Mouse (Mus musculus) fat pad, adult 2 months (tissue): ENCODE data around the gene Sez6l.
"Not testable (repeated sequence)": the region's sequence is repeated elsewhere in the genome, so short reads cannot be mapped to it uniquely, and the experiment has no call there.

Experiments
- DNase-seq: peaks from one replicate; pipeline ENCODE4 v3.0.0-alpha.2; 2011; ENCODE audit warnings: low read depth, low spot score; ENCODE audit errors: extremely low read depth

Gene Sez6l

DNA sequence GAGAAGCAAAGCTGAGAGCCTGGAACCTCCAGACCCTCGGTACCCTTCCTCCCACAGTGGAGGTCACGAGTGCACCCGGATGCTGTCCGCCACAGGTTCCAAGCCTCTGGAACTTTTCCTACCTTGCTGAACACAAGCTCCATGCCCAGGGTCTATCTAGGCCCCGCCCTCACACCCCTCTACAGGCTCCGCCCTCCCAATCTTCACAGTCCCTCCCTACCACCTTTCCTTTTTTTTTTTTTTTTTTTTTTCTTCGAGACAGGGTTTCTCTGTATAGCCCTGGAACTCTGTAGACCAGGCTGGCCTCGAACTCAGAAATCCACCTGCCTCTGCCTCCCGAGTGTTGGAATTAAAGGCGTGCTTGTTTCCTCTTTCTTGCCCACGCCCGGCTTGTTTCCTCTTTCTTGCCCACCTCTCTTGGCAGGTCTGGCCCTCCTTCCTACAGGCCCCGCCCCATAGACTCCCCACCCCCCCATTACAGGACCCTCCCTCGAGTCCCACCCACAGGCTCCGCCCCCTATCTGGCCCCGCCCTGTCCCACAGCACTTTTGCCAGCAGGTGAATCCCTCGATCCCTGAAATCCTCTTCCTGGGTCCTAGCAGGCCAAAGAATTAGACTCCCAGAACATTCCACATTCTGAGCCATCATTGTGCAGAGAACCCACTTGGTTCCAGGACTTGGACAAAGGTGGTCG, 128.1 kb downstream of the Sez6l start, which contains the start of gene Gm6588:
Gene Gm6588 (plus strand): TSS at position 680 of the 694 bp plus-strand sequence.
- no peak for DNase-seq

DNA sequence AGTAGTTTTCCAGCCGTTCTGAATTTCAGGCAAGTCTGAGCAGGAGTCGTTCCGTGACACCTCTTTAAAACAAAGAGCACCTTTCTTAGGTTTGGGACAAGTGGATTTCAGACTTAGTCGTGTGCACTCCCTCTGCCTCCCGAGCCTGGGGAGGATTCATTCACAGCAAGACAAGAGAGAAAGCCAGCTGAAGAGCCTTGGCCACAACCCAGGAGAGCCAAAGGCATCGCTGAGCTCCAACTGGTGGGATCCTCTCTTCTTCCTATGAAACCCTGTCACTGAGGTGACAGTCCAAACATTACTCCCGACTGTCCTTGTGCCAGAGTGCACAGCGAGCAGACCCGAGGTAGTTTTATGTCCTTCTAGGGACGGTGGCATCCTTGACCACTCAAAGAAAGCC, 138.4 kb downstream of the Sez6l start:
- no peak for DNase-seq

DNA sequence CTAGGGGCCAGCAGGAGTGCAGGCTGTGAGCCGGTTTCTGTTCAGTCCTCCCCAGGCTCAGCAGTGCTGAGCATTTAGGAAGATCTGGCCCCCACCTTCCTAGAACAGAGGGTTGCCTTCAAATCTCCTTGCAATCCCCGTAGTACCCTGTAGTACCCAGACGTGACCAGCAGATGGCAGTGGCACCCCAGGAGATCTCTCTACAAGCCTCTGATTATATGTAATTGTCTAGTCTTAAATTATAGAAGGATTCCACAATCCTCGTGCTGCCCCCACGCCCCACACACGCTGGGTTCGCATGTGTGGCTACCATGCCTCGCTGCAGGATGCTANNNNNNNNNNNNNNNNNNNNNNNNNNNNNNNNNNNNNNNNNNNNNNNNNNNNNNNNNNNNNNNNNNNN, 144.0 kb downstream of the Sez6l start:
- no peak for DNase-seq

DNA sequence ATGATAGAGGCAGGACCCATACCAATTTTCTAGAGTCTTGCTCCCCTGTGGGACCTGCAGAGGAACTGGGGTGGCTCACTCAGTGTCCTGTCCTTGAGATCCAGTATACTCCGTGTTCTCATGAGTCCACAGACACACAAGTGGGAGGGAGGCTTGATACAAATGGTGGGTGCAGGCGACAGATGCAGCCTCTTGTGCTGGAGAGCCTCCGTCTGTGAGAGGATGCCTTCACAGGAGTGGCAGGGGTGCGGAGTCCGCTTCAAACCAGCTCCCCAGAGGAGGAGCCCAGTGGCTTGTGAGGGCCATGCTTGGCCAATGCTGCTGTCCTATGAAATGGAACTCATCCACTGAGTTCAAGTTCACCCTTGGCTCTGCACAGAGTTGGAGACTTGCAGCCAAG, 145.0 kb downstream of the Sez6l start:
- DNase-seq, result no peak

GRCm38 (mm10) chr5:112431120-112431775, 145.7 kb downstream of the Sez6l start:
- no peak for DNase-seq

- DNase-seq, result no peak
Measured at GRCm38 (mm10) chr5:112428944-112429343, 148.0 kb downstream of the Sez6l start.

- DNase-seq, result no peak
Measured at GRCm38 (mm10) chr5:112427283-112427682, 149.7 kb downstream of the Sez6l start.

DNA sequence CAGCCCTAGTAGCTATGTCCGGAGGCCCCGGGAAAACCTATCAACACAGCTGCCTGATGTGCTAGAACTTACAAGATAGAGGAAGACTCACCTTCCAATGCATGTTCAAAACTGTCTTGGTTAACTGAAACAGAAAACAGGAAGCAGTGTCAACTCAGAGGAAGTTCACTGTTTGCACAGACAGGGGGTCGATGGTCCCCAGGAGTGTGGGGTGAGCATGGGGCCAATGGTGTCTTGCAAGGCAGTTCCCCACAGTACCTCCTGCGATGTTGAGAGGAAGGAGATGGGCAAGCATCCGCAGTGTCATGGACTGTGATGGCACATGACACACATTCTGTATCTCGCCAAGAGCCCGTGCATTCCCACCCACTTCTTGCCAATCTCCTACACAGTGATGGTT, 150.3 kb downstream of the Sez6l start:
- DNase-seq, result no peak

DNA sequence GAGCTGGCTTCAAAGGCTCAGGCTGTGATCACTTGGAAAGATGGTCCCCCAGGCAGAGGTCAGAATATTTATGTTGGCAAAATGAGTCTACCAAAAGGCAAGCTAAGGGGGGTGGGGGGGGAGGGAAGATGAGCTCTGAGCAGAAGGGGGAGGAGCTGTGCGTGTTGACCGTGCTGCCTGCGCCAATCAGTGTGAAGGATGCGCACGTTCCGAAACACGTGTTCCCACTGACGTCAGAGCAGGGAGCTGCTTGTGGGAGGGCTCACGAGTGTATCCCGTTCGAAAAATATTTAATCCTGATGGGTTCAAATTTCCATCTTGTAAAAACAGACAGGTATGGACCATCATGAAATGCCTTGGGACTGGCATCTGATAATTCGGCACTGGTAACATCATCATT, 157.4 kb downstream of the Sez6l start:
- no peak for DNase-seq

DNA sequence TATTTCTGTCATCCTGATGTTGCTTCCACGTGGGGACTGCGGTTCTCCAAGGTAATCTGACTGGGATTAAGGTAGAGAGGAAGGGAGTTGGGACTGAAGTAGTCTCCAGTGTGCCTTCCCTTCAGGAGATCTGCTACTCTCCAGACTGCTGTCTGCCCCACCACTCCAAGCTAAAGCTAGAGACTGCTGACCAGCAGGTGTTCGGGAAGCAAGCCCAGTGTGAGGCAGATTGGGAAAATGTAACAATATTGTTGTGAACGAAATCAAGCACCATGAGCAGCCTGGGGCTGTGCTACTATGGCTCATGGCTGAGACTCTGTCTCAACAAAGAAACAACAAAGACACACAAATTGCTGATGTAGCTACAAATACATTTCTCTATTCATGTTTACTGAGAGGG, 159.0 kb downstream of the Sez6l start:
- no peak for DNase-seq

- DNase-seq, result no peak
Measured at GRCm38 (mm10) chr5:112416673-112417072, 160.3 kb downstream of the Sez6l start.

DNA sequence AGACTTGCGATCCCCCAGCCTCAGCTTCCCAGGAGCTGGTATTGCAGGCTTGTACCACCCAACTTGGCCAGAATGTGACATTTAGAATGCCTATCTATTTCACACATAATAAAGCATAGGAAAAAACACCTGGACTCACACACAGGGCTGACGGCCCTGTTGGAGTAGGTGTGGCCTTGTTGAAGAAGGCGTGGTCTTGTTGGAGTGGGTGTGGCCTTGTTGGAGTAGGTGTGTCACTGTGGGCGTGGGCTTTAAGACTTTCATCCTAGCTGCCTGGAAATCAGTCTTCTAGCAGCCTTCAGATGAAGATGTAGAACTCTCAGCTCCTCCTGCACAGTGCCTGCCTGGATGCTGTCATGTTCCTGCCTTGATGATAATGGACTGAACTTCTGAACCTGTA, 164.2 kb downstream of the Sez6l start:
- not testable (repeated sequence) for DNase-seq

DNA sequence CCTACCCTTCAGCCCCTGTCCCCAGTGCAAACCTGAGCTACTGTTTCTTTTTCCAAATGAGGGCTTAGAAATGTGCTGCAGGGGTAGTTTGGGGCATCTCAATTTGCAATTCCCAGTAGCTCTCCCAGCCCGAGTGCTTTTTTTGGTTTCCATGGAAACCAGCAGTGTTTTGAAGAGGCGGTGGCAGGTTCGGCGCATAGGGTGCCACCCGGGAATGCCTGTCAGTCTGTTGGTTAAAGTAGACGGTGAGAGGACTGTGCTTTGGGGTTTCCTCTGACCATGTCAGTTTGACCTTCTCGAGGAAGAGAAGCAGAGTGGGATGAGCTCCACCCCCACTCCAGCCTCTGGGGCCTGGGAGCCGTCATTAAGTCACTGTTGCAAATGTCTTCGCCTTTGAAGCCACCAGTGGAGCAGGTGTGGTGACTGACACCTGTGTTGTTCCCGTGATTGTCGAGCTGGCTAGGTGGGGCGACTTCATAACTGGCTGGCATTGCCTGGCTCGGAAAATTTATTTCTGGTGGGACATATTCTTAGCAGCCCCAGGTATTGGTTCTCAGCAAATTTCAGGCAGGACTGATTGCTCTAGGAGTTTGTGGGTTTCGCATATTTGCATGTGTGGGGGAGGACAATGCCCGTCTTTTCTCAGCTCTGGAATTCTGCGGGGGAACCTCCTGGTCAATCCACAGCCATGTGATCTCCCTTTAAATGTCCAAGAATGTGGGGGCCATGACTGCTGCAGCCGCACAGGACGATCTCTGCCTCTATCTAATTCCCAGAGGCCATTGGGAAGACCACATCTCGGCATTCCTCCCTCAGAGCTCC, 165.3 kb downstream of the Sez6l start:
- DNase-seq, result no peak

GRCm38 (mm10) chr5:112411072-112411471, 165.9 kb downstream of the Sez6l start:
- no peak for DNase-seq

DNA sequence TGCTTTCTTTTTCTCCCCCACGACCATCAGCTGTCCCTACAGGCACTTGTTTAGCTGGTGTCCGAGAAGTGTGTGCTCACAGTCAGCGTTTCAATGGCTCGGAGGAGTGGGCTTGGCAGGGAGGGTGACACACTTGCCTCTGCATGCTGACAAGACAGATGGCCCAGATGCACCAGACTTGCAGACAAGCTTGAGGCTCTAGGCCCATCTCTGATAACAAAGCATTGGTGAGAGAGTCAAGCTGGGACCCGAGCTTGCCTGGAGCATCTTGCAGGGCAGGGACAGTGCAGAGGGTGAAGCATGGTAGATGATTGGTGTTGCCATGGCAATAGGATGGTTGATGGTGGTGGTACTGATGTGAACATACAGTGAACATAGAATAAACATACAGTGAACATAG, 167.7 kb downstream of the Sez6l start:
- no peak for DNase-seq

DNA sequence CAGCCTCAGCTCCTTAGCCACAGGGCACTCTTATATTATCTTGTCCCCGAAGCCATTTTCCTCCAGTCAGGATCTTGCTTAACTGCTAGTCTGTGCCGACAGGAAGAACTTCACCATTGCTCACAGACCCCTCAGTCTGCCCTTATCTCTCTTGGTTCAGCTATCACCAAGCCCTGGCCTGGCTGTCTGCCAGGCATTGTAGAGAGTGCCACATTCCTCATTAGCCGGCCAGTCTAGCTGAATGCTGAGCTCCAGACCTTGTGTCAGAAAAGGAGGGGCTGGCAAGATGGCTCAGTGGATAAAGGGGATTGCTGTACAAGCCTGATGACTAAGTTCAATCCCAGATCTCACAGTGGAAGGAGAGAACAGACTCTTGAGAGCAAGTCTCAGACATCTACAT, 171.0 kb downstream of the Sez6l start:
- no peak for DNase-seq

- no peak for DNase-seq
Measured at GRCm38 (mm10) chr5:112402437-112402836, 174.5 kb downstream of the Sez6l start.

- DNase-seq, result no peak
Measured at GRCm38 (mm10) chr5:112399284-112399683, 177.7 kb downstream of the Sez6l start.

DNA sequence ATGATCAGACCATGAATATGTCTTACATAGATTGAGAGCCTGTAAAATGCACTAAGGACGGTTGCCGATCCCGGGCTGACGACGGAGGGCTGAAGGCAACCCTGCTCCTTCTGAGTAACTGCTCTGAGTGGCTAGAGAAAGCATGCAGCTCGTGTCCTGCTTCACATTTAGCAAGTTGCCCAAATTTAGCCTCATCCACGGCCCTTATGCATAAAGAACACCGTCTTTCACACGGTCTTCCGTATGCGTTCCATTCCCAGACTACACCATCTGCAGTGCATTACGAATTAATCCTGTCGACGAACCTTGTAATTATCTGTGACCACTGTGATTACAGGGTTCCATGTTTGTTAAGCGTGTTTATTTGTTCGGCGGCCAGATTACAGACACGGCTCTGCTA, 180.9 kb downstream of the Sez6l start:
- DNase-seq, result no peak

GRCm38 (mm10) chr5:112394779-112395443, 182.1 kb downstream of the Sez6l start, which contains the start of gene Asphd2:
Gene Asphd2 (minus strand): TSS chr5:112394866.
- no peak for DNase-seq

GRCm38 (mm10) chr5:112394415-112394763, 182.6 kb downstream of the Sez6l start:
- no peak for DNase-seq
